Mouse (Mus musculus) spleen, adult 2 months (tissue): ENCODE measurements at regions not wholly inside any gene's neighbourhood (a gene's known extent, or its start where the extent isn't known, plus 50 kb on each side); places are given as distances from the start of the nearest gene placed in this dataset.

Experiments used
- CTCF ChIP-seq: fragments of 200-500 bp; IDR thresholded peaks from 2 replicates; pipeline ENCODE4 v1.5.1; 2011; ENCODE audit warnings: mild to moderate bottlenecking, inconsistent platforms; ENCODE audit not compliant: insufficient read depth, insufficient read length, insufficient replicate concordance; ENCODE audit errors: extremely low read depth
- POLR2A ChIP-seq: fragments of 200-500 bp; IDR thresholded peaks from 2 replicates; pipeline ENCODE4 v1.6.1; 2011; ENCODE audit warnings: low read depth, low read length, inconsistent platforms

DNA sequence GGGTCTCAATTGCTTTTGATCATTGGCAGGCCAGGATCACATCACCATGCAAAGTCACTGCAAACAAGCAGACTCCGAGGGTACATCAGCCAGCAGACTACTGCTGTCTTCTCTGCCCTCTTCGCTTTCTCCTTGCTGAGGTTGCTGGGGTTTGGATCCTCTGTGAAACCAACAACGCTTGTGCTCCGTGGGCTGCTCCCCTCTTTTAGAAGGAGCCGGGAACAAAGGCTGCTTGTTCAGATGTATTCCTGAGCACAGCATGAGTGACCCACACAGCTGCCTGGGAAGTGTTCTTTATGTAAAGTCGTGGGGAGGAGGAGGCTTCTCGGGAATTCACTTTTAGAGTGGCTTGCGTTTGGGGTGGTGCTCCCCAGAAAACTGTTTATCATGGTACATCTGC lies 134.7 kb downstream of the Snx10 start:
- TF ChIP-seq CTCF: no peak
- no peak for TF ChIP-seq POLR2A
